19 mouse cellular contexts compared by ENCODE assay signal in genomic region chr2:95229386-95229785, GRCm38 (mm10).
DNase-seq lines count a peak whose midpoint lies in the region; ATAC-seq and TF ChIP-seq lines count a peak whose summit lies in the region.
"Had no signal": no experiment of that assay in that cellular context is flagged by ENCODE, and none has a peak within 500 bp of the region (broad histone marks: within the 10 kb centered on the region; RNA-seq: fewer than 3 reads in every experiment).

No protein-coding gene starts in this region.

- TF ChIP-seq CTCF in heart, adult 2 months (IDR thresholded peaks at IDR 0.05) = no peak

- H3K9me3 ChIP-seq in midbrain, embryonic 16.5 days (replicated peaks; ENCODE audit: control insufficient read depth, low read length, poor library complexity, severe bottlenecking) = no peaks in the 10 kb centered on the region
- H3K9me3 ChIP-seq: embryonic facial prominence, embryonic 12.5 days; forebrain, embryonic 12.5 days; heart, embryonic 12.5 days; hindbrain, embryonic 10.5 days; intestine, embryonic 15.5 days had no signal

- H3K4me3 ChIP-seq in heart, adult 2 months = no peak overlapping the region
- H3K4me3 ChIP-seq in midbrain, embryonic 16.5 days (ENCODE audit: low read depth, low read length) = no peak overlapping the region
- H3K4me3 ChIP-seq: embryonic facial prominence, embryonic 12.5 days; forebrain, embryonic 12.5 days; heart, embryonic 12.5 days; hindbrain, embryonic 10.5 days; intestine, embryonic 15.5 days had no signal

- H3K27me3 ChIP-seq in heart, adult 2 months (ENCODE audit: control insufficient read depth, insufficient read depth, low read length) = no peaks in the 10 kb centered on the region
- H3K27me3 ChIP-seq in midbrain, embryonic 16.5 days (ENCODE audit: control insufficient read depth, insufficient read depth, low read depth, low read length) = no peaks in the 10 kb centered on the region
- H3K27me3 ChIP-seq: forebrain, embryonic 12.5 days; heart, embryonic 12.5 days; intestine, embryonic 15.5 days had no signal

- no peaks in the 10 kb centered on the region for H3K36me3 ChIP-seq in heart, adult 2 months (ENCODE audit: control insufficient read depth, insufficient read depth, low read length)
- no peaks in the 10 kb centered on the region for H3K36me3 ChIP-seq in midbrain, embryonic 16.5 days (ENCODE audit: control insufficient read depth, insufficient read depth, low read length)
- H3K36me3 ChIP-seq: embryonic facial prominence, embryonic 12.5 days; forebrain, embryonic 12.5 days; heart, embryonic 12.5 days; hindbrain, embryonic 10.5 days; intestine, embryonic 15.5 days had no signal

- no peak overlapping the region for H3K9ac ChIP-seq in heart, adult 2 months (ENCODE audit: low read depth, low read length)
- H3K9ac ChIP-seq in midbrain, embryonic 16.5 days (ENCODE audit: low read depth, low read length) = no peak overlapping the region
- H3K9ac ChIP-seq: embryonic facial prominence, embryonic 12.5 days; forebrain, embryonic 12.5 days; heart, embryonic 12.5 days; hindbrain, embryonic 14.5 days; intestine, embryonic 15.5 days had no signal

- no peak for ATAC-seq in midbrain, embryonic 16.5 days
- ATAC-seq: forebrain, embryonic 16.5 days; intestine, embryonic 15.5 days had no signal

- peak; percentile 52 for DNase-seq in adrenal gland, adult 2 months
- no peak for DNase-seq in adrenal gland, adult 18-20 months (ENCODE audit: low spot score in 2 of 2)
- DNase-seq in lung, postnatal 10 days = peak; percentile 5
- no peak for DNase-seq in lung, adult 18-20 months
- DNase-seq in adrenal gland, adult 8-10 months = peak; percentile 22
- DNase-seq in layer of hippocampus, adult 9-10 months (ENCODE audit: low spot score) = no peak
- DNase-seq in heart, adult 2 months = no peak
- DNase-seq: cerebellum, adult 2 months; embryo, embryonic 11 days; gastrocnemius, postnatal 14 days; kidney, adult 18-20 months had no signal

- TF ChIP-seq EP300 in heart, adult 2 months (IDR thresholded peaks at IDR 0.05; ENCODE audit: insufficient read depth, low read depth, low read length) = no peak

- WGBS in heart, adult 2 months = 62% methylated on average over 2 of the region's 2 CpGs
- WGBS in midbrain, embryonic 16.5 days = 96% methylated on average over 2 of the region's 2 CpGs

- intact Hi-C loops in heart, adult 2 months (cut with DNase I) = no loop called here

- no peaks in the 10 kb centered on the region for H3K4me1 ChIP-seq in heart, adult 2 months (ENCODE audit: control insufficient read depth, insufficient read depth, low read length)
- H3K4me1 ChIP-seq in midbrain, embryonic 16.5 days (ENCODE audit: control insufficient read depth, insufficient read depth, low read length) = peaks cover 5% of the 10 kb centered on the region; the same call in 1 of the 2 replicates

- H3K27ac ChIP-seq in heart, adult 2 months = no peak overlapping the region
- H3K27ac ChIP-seq in midbrain, embryonic 16.5 days (ENCODE audit: low read length) = no peak overlapping the region
- H3K27ac ChIP-seq: embryonic facial prominence, embryonic 12.5 days; forebrain, embryonic 12.5 days; hindbrain, embryonic 10.5 days; hindbrain, embryonic 14.5 days; intestine, embryonic 15.5 days had no signal

- H3K79me2 ChIP-seq in heart, adult 2 months (replicated peaks; ENCODE audit: control insufficient read depth, insufficient read depth, low read length) = no peaks in the 10 kb centered on the region

- TF ChIP-seq POLR2A in heart, adult 2 months (IDR thresholded peaks at IDR 0.05; ENCODE audit: insufficient read depth, low read depth, low read length) = no peak

- H3K4me2 ChIP-seq in midbrain, embryonic 16.5 days (ENCODE audit: low read length) = no peak overlapping the region
- H3K4me2 ChIP-seq: embryonic facial prominence, embryonic 12.5 days; forebrain, embryonic 12.5 days; heart, embryonic 12.5 days; hindbrain, embryonic 14.5 days; intestine, embryonic 15.5 days had no signal

Comparison
In these comparisons a context has a peak if more than half of its experiments do, and no peak if none do; other contexts are left out.
1. DNase-seq: peak in adrenal gland, adult 2 months (single experiment), lung, postnatal 10 days (single experiment) and adrenal gland, adult 8-10 months (single experiment); none in adrenal gland, adult 18-20 months (0 of 2), lung, adult 18-20 months (0 of 2), layer of hippocampus, adult 9-10 months (single experiment) and heart, adult 2 months (0 of 2).